Mouse (Mus musculus): Measurements from ENCODE around the gene Lurap1. TPM values are rescaled to one million over a fixed set of nuclear protein-coding genes. Genes with fewer than 3 reads are reported as not detected.
A peak's percentile ranks its signal among the peaks of the same experiment; 100 is the strongest.

Gene Lurap1
- total RNA-seq, 2 experiments from 2014 or later: 6.8 to 7.6 TPM

- no peak for DNase-seq (ENCODE audit: low spot score in 2 of 2)
Measured at GRCm38 (mm10) chr4:116164759-116165554, 13.8 kb upstream of the Lurap1 start.

GRCm38 (mm10) chr4:116162142-116162541 is 11.0 kb upstream of the Lurap1 start:
- DNase-seq (ENCODE audit: low spot score in 2 of 2): no peak

DNA sequence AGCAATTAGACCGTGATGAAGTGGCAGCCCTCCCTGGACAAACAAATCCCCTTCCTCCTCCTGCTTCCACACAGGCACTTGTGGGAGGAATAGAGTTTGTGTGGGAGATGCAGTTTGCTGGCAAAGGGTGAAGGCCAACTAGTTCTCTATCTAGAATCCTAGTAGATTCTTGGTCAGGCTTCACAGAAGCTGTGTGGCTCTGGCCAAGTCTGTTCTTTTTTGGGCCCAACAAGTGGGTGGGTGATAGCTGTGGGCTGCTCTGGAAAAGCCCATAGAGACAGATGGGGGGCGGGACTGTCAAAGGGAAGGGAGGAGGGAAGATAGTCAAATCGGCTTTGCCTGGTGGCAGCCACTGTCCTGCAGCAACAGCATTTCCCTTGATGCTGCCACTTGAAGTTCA is 9.6 kb upstream of the Lurap1 start:
- no peak for DNase-seq (ENCODE audit: low spot score in 2 of 2)

DNA sequence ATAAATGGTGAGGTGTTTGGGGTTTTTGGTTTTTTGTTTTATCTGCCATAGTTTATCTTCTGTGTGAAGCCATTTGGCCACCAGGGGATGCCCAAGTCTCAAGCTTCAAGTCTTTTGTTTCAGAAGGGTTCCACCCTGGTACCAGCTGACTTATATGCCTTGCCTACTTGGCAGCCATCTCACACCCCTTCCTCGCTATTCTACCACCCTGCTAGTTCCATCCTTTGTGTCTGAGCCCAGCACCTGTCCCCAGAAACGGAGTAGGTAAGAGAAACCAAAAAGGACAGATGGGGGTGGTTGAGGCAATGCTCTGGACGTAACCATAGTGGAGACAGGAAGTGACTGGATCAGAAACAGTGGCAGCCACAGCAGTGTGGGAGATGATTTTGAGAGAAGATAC is 8.8 kb upstream of the Lurap1 start:
- DNase-seq (ENCODE audit: low spot score in 2 of 2): no peak

DNA sequence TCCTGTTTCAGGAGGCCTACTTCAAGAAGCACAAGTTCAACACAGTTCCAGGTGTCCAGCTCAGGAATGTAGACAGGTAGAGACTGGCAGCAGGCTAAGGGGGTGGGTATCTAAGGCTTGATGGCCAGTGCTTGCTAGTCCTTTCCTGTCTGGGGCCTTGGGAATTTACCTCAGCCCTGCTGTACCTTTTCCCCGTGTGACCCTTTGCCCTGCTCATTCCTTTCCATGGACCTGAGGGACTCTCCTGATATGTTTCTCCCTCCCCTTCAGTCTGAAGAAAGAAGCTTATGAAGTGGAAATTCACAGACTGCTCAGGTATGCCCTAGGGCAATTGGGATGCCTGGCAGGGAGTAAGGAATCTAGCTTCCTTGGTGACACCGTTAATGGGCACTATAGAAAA is 6.7 kb upstream of the Lurap1 start:
- no peak for DNase-seq (ENCODE audit: low spot score in 2 of 2)

GRCm38 (mm10) chr4:116152702-116153101 is 1.6 kb upstream of the Lurap1 start:
- DNase-seq (ENCODE audit: low spot score in 2 of 2): no peak

DNA sequence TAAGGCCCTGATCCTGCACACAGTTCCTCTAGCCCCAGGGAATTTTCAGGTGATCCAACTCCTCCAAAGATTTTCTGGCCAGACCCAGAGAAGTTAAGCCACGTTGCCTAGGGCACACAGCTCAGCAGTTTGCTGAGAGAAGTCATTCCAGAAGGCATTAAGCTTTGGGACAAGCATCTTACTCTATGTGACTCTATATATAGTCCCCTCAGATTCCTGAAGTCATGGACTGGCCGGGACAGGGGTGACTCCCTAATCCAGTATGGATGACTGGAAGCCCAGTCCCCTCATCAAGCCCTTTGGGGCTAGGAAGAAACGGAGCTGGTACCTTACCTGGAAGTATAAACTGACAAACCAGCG is 296 bp downstream of the Lurap1 start:
- DNase-seq (ENCODE audit: low spot score in 2 of 2): no peak

GRCm38 (mm10) chr4:116150156-116150861 is 829 bp downstream of the Lurap1 start:
- peak; percentile 53 to 76 for DNase-seq (ENCODE audit: low spot score in 2 of 2)

DNA sequence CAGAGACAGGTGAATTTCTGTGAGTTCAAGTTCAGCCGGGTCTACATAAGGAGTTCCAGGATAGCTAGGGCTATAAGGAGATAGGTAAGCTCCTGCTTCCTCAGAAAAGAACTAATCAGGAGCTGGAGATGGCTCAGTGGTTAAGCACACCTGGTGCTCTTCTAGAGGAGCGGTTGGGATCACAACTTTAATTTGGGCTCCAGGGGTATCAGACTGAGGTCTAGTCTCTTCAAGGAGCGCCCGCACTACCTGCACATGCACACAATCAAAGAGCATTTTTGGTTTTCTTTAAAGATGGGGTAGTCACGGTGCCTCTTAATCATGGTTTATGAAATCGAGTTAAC is 1.4 kb downstream of the Lurap1 start:
- DNase-seq (ENCODE audit: low spot score in 2 of 2): no peak

DNA sequence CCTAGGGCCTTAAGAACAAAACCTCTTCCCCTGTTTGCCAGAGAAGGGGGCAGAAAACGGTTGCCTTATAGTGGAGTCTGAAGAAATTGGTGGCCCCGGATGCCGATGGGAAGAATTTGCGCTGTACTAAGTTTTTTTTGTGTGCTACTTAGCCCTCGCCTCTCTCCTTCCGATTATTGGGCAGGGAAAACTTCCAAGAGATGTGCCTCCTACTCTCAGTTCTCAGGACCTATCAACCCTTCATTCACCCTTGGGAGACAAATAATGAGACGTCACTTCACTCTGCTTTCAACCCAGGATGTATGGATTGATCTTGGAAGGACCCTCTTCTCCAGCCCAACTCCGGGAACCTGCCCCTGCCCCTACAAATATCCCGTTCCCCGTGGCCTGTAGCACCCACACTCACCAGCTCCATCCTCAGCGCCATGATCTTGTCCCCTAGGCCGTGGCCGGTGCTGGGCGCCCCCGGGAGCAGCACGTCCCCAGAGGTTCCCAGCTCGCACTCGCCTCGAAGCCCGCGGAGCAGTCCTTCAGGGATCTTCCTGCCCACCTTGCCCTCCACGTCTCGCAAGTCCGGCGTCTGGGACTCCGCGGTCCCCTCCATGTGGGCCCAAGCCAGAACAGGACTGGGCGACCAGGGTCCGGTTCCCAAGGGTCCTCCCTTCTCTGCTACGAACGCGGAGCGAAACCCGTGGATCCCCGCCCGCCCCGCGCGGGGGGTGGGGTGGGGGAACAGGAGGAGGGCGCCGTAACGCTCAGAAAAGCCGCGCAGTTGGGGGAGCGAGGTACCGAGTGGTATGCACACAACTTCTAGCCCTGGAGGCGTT is 7.0 kb downstream of the Lurap1 start:
- DNase-seq (ENCODE audit: low spot score in 2 of 2): peak; percentile 51 to 64

DNA sequence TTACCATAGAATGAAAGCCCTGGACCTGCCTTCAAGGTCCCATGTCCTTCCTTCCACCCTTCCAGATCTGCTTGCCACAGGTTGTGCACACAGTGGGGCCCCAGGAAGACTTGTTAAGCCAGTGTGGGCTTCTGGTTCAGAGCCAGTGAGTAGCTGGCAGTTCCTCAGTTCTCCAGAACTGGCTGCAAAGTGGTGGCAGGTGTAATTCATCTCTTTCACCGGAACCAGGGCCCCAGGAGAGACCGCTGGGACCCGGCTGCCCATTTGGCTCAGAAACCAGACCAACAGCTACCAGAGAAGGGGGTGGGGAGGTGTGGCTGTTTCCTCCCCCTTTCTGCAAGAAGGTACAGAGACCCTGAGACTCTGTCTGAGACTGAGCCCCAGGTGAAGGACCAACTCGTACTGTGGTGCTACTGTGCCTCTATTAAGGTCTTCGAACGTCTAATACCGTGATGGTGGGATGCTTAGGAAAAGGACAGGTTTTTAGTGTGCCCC is 7.8 kb downstream of the Lurap1 start:
- no peak for DNase-seq (ENCODE audit: low spot score in 2 of 2)

DNA sequence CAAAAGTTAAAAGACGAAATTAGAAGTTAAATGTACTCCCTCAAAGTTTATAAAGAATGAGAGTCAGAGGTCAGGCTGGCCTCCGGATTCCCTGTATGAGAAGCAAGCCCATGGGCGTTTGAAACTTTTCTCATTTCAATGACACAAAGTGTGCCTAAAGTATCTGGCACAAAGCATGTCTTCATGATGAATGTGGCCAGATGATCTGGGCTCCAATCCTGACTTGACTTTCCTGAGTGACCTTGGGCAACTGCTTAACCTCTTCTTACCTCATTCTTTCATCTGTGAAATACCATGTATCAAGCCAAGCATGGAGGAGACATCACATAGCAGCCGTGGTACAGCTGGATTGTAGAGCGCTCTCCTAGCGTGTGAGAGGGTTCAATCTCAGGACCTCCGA is 8.9 kb downstream of the Lurap1 start:
- no peak for DNase-seq (ENCODE audit: low spot score in 2 of 2)

DNA sequence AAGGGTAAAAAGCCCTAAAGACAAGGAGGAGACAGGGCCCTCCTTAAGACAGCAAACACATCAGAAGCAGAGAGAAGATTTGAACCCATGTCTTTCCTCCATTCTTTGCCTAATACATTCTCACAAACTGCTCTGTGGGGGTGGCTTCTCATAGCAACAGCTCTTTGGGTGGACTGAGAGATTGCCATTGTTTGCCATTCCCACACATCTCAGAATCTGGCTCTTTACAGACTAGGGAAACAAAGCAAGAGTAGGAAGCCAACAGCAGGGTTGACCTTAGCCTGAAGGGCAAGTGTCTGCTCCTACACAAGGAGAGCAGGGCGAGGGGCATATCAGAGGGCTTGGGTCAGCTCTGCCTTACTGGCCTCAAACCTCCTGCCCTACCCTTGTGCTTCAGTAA is 9.4 kb downstream of the Lurap1 start:
- no peak for DNase-seq (ENCODE audit: low spot score in 2 of 2)

- DNase-seq (ENCODE audit: low spot score in 2 of 2): no peak
Measured at GRCm38 (mm10) chr4:116140801-116141574, 10.2 kb downstream of the Lurap1 start.

DNA sequence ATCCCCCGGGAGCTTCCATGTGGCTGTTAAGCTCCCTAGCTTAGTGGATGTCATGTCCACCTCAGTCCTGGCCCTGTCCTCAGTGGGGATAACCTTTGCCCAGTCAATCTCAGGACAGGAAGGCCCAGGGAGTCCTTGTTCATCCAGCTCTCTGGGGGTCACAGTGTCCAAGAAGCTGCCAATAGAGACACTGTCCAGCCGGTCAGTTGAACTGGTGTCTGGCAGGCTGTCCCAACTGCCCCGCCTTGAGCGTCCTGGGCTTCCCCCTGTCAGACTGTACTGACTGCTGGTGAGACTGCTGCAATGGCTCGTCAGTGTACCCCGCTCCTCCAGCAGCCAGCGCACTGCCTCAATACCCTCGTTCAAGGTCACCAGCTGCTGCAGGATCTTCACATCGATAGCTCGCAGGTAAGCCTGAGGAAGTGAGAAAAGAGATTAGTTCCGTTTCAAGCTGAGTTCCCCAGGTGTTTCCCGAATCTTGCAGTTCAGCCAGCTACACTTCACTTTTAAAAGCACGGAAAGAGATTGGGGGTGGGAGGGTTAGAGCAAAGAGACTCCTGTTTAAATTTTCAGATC is 13.6 kb downstream of the Lurap1 start:
- no peak for DNase-seq (ENCODE audit: low spot score in 2 of 2)

DNA sequence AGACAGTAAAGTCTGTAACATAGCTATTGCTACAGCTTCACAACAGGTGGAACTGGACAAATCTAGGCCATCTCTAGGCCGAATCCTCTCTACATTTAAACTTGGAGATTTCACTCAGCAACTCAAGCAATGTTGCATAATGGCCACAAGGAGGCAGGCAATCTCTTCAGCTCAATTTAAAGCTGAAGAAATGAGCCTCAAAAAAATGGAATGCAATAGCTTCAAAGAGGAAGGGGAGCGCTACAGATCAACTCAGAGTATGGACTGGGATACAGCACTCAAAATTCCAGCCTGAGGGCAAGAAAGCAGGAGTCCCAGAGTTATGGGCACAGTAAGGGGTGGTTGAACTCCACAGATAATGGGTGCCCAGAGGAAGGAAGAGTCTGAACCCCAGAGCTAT is 16.1 kb downstream of the Lurap1 start:
- no peak for DNase-seq (ENCODE audit: low spot score in 2 of 2)

DNA sequence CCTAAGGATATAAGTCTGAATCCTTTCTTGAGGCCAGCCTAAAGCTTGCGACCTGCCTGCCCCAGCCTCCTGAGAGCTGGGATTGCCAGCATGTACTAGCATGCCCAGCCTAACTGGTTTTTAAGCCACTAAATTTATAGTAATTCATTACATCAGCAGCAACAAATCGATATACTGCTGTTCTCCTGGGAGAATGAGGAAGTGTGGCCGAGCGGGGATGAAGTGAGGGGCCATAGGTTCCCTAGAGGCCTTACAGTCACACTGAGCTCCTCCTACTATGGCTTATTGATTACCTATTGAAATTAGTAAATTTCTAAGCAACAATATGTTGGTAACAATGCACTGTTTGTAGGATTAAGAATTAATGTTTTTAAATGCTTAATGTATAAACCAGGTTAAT is 18.0 kb downstream of the Lurap1 start:
- DNase-seq (ENCODE audit: low spot score in 2 of 2): no peak

GRCm38 (mm10) chr4:116127956-116128355 is 23.2 kb downstream of the Lurap1 start:
- DNase-seq (ENCODE audit: low spot score in 2 of 2): no peak

GRCm38 (mm10) chr4:116125803-116126386 is 25.2 kb downstream of the Lurap1 start:
- no peak for DNase-seq (ENCODE audit: low spot score in 2 of 2)

All from gastrocnemius, postnatal 4 days (tissue).